Mouse (Mus musculus): ENCODE measurements at regions not wholly inside any gene's neighbourhood (a gene's known extent, or its start where the extent isn't known, plus 50 kb on each side); places are given as distances from the start of the nearest gene placed in this dataset.
A peak's percentile ranks its signal among the peaks of the same experiment; 100 is the strongest.

DNA sequence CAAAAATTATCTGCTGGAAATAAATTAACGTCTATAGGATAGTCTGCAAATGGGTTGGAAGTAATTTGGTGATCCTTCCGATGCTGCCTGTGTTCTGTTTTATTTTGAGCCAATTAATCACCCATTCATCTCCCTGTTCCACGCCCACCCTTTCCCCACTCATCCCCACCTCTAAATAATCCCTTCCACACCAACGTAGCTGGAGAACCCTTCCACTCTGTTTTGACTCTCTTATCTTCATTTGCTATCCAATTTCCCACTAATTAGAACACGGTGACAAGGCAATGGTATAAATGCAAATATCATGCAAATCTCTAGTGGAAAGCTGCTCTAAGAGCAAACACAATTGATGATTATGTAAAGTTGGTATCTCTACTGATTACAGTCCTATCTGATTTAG is 399.3 kb upstream of the Tenm3 start:
- H3K27me3 ChIP-seq (ENCODE audit: control insufficient read depth, insufficient read depth, low read length) = no peaks in the 10 kb centered on the region
- no peak overlapping the region for H3K4me3 ChIP-seq (ENCODE audit: low read depth, low read length)
- no peaks in the 10 kb centered on the region for H3K36me3 ChIP-seq (ENCODE audit: control insufficient read depth, insufficient read depth, low read length)
- H3K4me1 ChIP-seq (replicated peaks; ENCODE audit: control insufficient read depth, insufficient read depth, low read length) = no peaks in the 10 kb centered on the region
- WGBS = 43% methylated on average over 5 of the region's 5 CpGs
- no peak overlapping the region for H3K9ac ChIP-seq (ENCODE audit: low read depth, low read length)
- ATAC-seq (ENCODE audit: low FRiP score) (no peak), DNase-seq (ENCODE audit: low spot score) (no peak)
- H3K4me2 ChIP-seq (replicated peaks; ENCODE audit: low read depth, low read length) = no peak overlapping the region
- no peak overlapping the region for H3K27ac ChIP-seq (ENCODE audit: low read depth, low read length)
- H3K9me3 ChIP-seq (ENCODE audit: control insufficient read depth, low read length) = no peaks in the 10 kb centered on the region

DNA sequence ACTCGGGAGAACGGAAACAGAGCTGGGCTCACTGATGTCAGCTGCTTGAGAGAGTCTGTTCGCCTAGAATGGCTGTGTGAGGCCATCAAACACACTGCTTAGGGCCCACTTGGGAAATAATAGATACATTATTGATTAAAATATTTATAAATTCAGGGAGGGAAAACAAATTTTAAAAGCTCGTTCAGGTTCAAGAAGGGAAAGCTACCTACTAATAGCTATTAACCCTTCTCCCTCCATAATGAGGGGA is 393.0 kb upstream of the Tenm3 start:
- Histone ChIP-seq H3K4me2 (replicated peaks; ENCODE audit: low read depth, low read length) (no peak overlapping the region), H3K4me3 (ENCODE audit: low read depth, low read length) (no peak overlapping the region), H3K36me3 (ENCODE audit: control insufficient read depth, insufficient read depth, low read length) (no peaks in the 10 kb centered on the region), H3K9me3 (ENCODE audit: control insufficient read depth, low read length) (no peaks in the 10 kb centered on the region), H3K4me1 (replicated peaks; ENCODE audit: control insufficient read depth, insufficient read depth, low read length) (no peaks in the 10 kb centered on the region), H3K27ac (ENCODE audit: low read depth, low read length) (peak overlapping the region; percentile 27; the same call in 1 of the 2 replicates), H3K27me3 (ENCODE audit: control insufficient read depth, insufficient read depth, low read length) (no peaks in the 10 kb centered on the region), H3K9ac (ENCODE audit: low read depth, low read length) (no peak overlapping the region)
- 43% methylated on average over 4 of the region's 4 CpGs for WGBS
- ATAC-seq (ENCODE audit: low FRiP score) (peak; percentile 51; the same call in 1 of the 2 replicates), DNase-seq (ENCODE audit: low spot score) (no peak)

DNA sequence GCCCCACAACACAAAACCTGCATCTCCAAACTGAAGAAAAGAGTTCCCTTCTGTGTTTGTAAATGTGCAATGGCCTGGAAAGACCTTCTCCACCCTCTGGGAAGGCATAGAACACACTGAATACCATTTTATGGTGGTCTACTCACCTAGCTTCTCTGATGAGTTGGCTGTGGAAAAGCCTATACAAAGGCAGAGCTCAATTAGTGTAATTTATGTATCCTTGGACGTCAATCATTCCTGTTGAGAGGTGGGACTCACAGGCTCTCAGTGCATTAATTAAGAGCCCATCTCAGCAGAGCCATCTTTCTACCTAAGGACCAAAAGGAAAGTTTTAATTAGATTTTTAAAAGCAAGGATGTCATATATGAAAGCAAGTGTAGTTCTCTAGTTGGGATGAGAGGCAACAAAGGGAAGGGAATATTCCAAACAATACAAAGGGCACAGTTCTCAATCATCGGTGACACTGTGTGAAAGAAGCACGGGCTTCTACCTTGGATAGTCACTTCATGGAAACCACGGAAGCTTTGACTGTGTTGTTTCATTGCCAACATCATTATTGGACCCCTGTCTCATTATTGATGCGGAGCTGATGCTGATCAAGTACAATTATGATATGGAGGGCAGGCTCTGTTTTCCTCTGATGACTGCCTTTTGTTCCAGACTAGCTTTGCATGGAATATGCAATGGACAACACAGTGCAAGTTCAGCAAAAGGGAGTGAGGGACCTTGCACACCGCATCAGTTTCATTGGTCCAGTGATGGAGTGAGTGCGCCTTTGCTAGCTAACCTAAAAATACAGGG is 392.5 kb upstream of the Tenm3 start:
- Histone ChIP-seq H3K4me2 (replicated peaks; ENCODE audit: low read depth, low read length) (no peak overlapping the region), H3K27ac (ENCODE audit: low read depth, low read length) (peak overlapping the region; percentile 27; the same call in 1 of the 2 replicates), H3K9ac (ENCODE audit: low read depth, low read length) (no peak overlapping the region), H3K4me1 (replicated peaks; ENCODE audit: control insufficient read depth, insufficient read depth, low read length) (no peaks in the 10 kb centered on the region), H3K9me3 (ENCODE audit: control insufficient read depth, low read length) (no peaks in the 10 kb centered on the region), H3K27me3 (ENCODE audit: control insufficient read depth, insufficient read depth, low read length) (no peaks in the 10 kb centered on the region), H3K36me3 (ENCODE audit: control insufficient read depth, insufficient read depth, low read length) (no peaks in the 10 kb centered on the region), H3K4me3 (ENCODE audit: low read depth, low read length) (no peak overlapping the region)
- DNase-seq (ENCODE audit: low spot score) (peak; percentile 16), ATAC-seq (ENCODE audit: low FRiP score) (peak; percentile 57)
- WGBS = 66% methylated on average over 7 of the region's 7 CpGs

DNA sequence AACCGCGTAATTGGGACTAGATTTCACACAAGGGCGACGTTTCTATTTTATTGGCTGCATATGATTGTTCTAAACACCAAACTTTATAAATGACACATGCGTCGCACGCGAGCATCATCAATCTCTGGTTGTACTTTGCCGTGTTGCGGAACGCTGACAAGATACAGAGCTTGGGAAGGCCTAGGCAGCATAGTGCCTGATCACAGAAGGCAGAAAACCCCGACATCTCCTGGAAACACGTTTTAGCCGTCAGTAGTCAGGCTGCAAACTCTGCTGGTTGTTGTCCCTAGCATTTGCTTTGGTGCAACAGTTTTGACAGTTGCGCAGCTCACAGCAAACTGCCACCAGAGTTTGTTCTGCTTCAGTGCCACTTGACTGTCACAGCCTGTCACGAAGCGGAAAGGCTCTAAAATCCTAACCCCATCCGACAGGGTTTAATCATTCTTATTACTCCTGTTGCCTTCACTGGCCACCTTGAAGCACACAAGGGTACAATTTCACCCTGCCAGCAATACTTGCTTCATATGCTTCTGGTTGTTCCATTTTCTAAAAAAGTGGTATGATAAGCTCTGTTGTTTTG is 380.2 kb upstream of the Tenm3 start:
- DNase-seq (ENCODE audit: low spot score) (no peak), ATAC-seq (ENCODE audit: low FRiP score) (no peak)
- H3K4me2 ChIP-seq (replicated peaks; ENCODE audit: low read depth, low read length) = no peak overlapping the region
- no peaks in the 10 kb centered on the region for H3K36me3 ChIP-seq (ENCODE audit: control insufficient read depth, insufficient read depth, low read length)
- no peak overlapping the region for H3K9ac ChIP-seq (ENCODE audit: low read depth, low read length)
- WGBS = 77% methylated on average over 18 of the region's 18 CpGs
- no peak overlapping the region for H3K4me3 ChIP-seq (ENCODE audit: low read depth, low read length)
- no peak overlapping the region for H3K27ac ChIP-seq (ENCODE audit: low read depth, low read length)
- H3K27me3 ChIP-seq (ENCODE audit: control insufficient read depth, insufficient read depth, low read length) = no peaks in the 10 kb centered on the region
- H3K4me1 ChIP-seq (replicated peaks; ENCODE audit: control insufficient read depth, insufficient read depth, low read length) = no peaks in the 10 kb centered on the region
- H3K9me3 ChIP-seq (ENCODE audit: control insufficient read depth, low read length) = no peaks in the 10 kb centered on the region

DNA sequence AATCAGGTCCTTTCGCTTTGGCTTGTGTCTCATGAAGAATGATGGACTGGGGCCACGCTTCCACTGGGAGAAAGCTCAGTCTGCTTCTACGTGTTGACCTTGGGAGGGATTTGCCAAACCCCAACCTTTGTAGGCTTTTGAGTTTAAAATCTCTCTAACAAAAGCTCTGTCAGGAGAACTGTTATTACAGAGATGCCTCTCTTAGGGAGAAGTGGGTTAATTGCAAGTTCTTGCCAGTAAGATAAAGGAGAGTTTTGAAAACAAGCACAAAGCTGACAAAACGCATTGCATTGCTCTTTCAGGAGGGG is 351.5 kb upstream of the Tenm3 start:
- ATAC-seq (ENCODE audit: low FRiP score) (no peak), DNase-seq (ENCODE audit: low spot score) (no peak)
- H3K4me1 ChIP-seq (replicated peaks; ENCODE audit: control insufficient read depth, insufficient read depth, low read length) = no peaks in the 10 kb centered on the region
- no peaks in the 10 kb centered on the region for H3K36me3 ChIP-seq (ENCODE audit: control insufficient read depth, insufficient read depth, low read length)
- H3K9me3 ChIP-seq (ENCODE audit: control insufficient read depth, low read length) = no peaks in the 10 kb centered on the region
- H3K4me2 ChIP-seq (replicated peaks; ENCODE audit: low read depth, low read length) = no peak overlapping the region
- H3K27me3 ChIP-seq (ENCODE audit: control insufficient read depth, insufficient read depth, low read length) = no peaks in the 10 kb centered on the region
- no peak overlapping the region for H3K9ac ChIP-seq (ENCODE audit: low read depth, low read length)
- H3K27ac ChIP-seq (ENCODE audit: low read depth, low read length) = no peak overlapping the region
- 72% methylated on average over 4 of the region's 4 CpGs for WGBS
- H3K4me3 ChIP-seq (ENCODE audit: low read depth, low read length) = no peak overlapping the region

DNA sequence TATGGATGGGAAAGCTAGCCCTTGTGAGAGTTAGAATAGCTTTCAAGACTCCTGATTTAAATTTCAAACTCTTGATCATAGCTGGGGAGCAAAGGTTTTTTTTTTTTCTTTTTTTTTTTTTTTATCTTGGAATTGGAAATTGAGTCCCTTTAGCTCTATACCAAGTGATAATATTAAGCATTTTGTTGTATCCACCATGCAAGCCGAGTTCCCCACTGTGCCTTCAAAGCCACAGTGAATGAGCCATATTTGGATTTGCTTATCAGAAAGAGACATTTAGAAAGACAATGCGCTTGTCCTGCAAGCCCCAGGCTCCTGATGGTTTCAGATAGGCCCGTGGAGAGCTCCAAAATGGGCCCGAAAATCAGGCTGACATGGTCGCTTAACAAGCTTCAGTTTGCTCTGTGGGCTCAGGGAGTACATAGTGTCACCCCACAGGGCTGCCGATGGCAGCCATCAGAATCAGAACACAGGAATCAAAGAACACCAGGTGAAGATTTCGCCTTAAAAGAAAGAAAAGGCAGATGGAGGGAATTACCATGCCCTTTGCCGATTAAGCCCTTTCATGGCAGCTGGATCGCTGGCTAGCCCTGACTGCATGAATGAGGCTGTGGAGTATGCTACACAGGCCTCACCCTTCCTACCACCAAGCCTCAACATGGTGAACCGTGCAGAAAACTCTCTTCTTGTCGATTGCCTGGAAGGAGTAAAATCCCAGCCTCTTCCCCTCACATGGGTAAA is 351.0 kb upstream of the Tenm3 start:
- Histone ChIP-seq H3K4me3 (ENCODE audit: low read depth, low read length) (no peak overlapping the region), H3K36me3 (ENCODE audit: control insufficient read depth, insufficient read depth, low read length) (no peaks in the 10 kb centered on the region), H3K4me1 (replicated peaks; ENCODE audit: control insufficient read depth, insufficient read depth, low read length) (no peaks in the 10 kb centered on the region), H3K4me2 (replicated peaks; ENCODE audit: low read depth, low read length) (no peak overlapping the region), H3K27ac (ENCODE audit: low read depth, low read length) (no peak overlapping the region), H3K27me3 (ENCODE audit: control insufficient read depth, insufficient read depth, low read length) (no peaks in the 10 kb centered on the region), H3K9ac (ENCODE audit: low read depth, low read length) (no peak overlapping the region), H3K9me3 (ENCODE audit: control insufficient read depth, low read length) (no peaks in the 10 kb centered on the region)
- DNase-seq (ENCODE audit: low spot score) (peak; percentile 15), ATAC-seq (ENCODE audit: low FRiP score) (no peak)
- 52% methylated on average over 11 of the region's 11 CpGs for WGBS

DNA sequence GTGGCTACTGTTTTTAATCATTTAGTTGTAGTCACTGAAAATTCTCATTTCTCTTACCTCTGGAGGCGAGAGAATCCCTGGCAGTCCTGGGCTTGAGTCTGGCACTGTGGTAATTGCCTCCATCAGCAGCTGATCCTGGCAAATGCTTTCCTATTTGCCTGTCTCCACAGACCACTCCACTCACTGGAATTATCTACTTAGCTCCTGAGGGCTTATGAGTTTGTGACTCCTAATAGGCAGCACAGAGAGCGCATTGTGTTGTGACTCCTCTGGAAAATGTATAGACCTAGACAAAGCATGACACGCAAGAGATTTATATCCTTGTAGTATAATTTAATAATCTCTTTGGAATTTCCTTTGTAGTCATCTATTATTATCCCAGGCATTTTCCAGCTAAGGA is 343.1 kb upstream of the Tenm3 start:
- Histone ChIP-seq H3K27me3 (ENCODE audit: control insufficient read depth, insufficient read depth, low read length) (no peaks in the 10 kb centered on the region), H3K27ac (ENCODE audit: low read depth, low read length) (no peak overlapping the region), H3K4me2 (replicated peaks; ENCODE audit: low read depth, low read length) (no peak overlapping the region), H3K9me3 (ENCODE audit: control insufficient read depth, low read length) (no peaks in the 10 kb centered on the region), H3K4me3 (ENCODE audit: low read depth, low read length) (no peak overlapping the region), H3K4me1 (replicated peaks; ENCODE audit: control insufficient read depth, insufficient read depth, low read length) (no peaks in the 10 kb centered on the region), H3K9ac (ENCODE audit: low read depth, low read length) (no peak overlapping the region), H3K36me3 (ENCODE audit: control insufficient read depth, insufficient read depth, low read length) (no peaks in the 10 kb centered on the region)
- DNase-seq (ENCODE audit: low spot score) = peak; percentile 7
- peak; percentile 47; the same call in 1 of the 2 replicates for ATAC-seq (ENCODE audit: low FRiP score)
- 89% methylated on average over 3 of the region's 3 CpGs for WGBS

DNA sequence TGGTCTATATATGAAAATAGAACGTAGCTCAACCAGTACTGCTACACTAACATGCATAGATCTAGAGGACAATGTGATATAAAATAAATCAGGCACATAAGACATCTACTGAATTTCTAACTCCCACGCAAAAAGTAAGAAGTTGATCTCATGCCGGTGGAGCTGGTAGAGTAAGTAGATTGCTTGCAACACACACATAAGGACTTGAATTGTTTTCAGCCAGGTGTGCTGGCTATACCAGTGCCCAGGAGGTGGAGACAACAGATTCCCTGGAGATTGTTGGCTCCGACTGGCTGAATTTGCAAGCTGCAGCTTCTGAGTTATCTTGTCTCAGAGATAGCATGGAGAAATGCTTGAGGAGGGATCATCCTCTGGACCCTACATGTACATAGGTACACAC is 331.6 kb upstream of the Tenm3 start:
- H3K4me3 ChIP-seq (ENCODE audit: low read depth, low read length) = no peak overlapping the region
- no peaks in the 10 kb centered on the region for H3K9me3 ChIP-seq (ENCODE audit: control insufficient read depth, low read length)
- H3K27ac ChIP-seq (ENCODE audit: low read depth, low read length) = no peak overlapping the region
- no peaks in the 10 kb centered on the region for H3K4me1 ChIP-seq (replicated peaks; ENCODE audit: control insufficient read depth, insufficient read depth, low read length)
- no peaks in the 10 kb centered on the region for H3K27me3 ChIP-seq (ENCODE audit: control insufficient read depth, insufficient read depth, low read length)
- 88% methylated on average over 4 of the region's 4 CpGs for WGBS
- no peaks in the 10 kb centered on the region for H3K36me3 ChIP-seq (ENCODE audit: control insufficient read depth, insufficient read depth, low read length)
- no peak overlapping the region for H3K9ac ChIP-seq (ENCODE audit: low read depth, low read length)
- DNase-seq (ENCODE audit: low spot score) = no peak
- no peak for ATAC-seq (ENCODE audit: low FRiP score)
- no peak overlapping the region for H3K4me2 ChIP-seq (replicated peaks; ENCODE audit: low read depth, low read length)

DNA sequence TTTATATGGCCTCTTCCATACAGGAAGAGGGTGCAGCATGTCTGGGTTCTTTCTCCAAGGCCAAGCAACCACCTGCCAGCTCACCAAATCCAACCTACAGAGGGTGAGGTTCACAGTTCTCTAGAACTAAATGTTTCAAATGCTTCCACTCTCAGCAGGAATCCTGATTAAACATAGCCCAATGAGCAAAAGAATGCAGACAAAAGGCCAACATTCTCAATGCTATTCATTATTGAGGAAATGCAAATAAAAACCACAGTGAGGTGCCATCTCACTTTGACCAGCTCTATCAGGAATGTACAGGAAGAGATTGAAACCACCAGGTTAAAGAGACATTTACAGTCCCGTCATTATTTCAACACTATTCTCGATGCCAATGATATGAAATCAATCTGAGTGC is 331.2 kb upstream of the Tenm3 start:
- no peaks in the 10 kb centered on the region for H3K9me3 ChIP-seq (ENCODE audit: control insufficient read depth, low read length)
- ATAC-seq (ENCODE audit: low FRiP score) (no peak), DNase-seq (ENCODE audit: low spot score) (no peak)
- H3K9ac ChIP-seq (ENCODE audit: low read depth, low read length) = no peak overlapping the region
- no peak overlapping the region for H3K4me3 ChIP-seq (ENCODE audit: low read depth, low read length)
- no peak overlapping the region for H3K27ac ChIP-seq (ENCODE audit: low read depth, low read length)
- H3K36me3 ChIP-seq (ENCODE audit: control insufficient read depth, insufficient read depth, low read length) = no peaks in the 10 kb centered on the region
- WGBS = 87% methylated on average over 2 of the region's 2 CpGs
- H3K4me1 ChIP-seq (replicated peaks; ENCODE audit: control insufficient read depth, insufficient read depth, low read length) = no peaks in the 10 kb centered on the region
- H3K4me2 ChIP-seq (replicated peaks; ENCODE audit: low read depth, low read length) = no peak overlapping the region
- H3K27me3 ChIP-seq (ENCODE audit: control insufficient read depth, insufficient read depth, low read length) = no peaks in the 10 kb centered on the region

All from hindbrain, embryonic 11.5 days (tissue).